Mouse (Mus musculus) erythroblast, embryonic 14.5 days (primary cell): ENCODE results near the gene Trib3. TPM values are rescaled to one million over a fixed set of nuclear protein-coding genes. Genes with fewer than 3 reads are reported as not detected.
"Not testable (repeated sequence)": the region's sequence is repeated elsewhere in the genome, so short reads cannot be mapped to it uniquely, and the experiment has no call there.

Experiments
- H3K27me3 ChIP-seq: 2 replicates; pipeline ENCODE4 v1.6.1; 2012; ENCODE audit warnings: inconsistent platforms; ENCODE audit not compliant: control insufficient read depth
- H3K36me3 ChIP-seq: 2 replicates; pipeline ENCODE4 v1.6.1; 2012; ENCODE audit warnings: mild to moderate bottlenecking, inconsistent platforms; ENCODE audit not compliant: control insufficient read depth
- H3K4me1 ChIP-seq: 2 replicates; pipeline ENCODE4 v1.6.1; 2012; ENCODE audit warnings: inconsistent platforms; ENCODE audit not compliant: control insufficient read depth
- H3K4me3 ChIP-seq: replicated peaks from 2 replicates; pipeline ENCODE3; 2012; ENCODE audit warnings: moderate library complexity, mild to moderate bottlenecking, inconsistent platforms
- H3K9me3 ChIP-seq: 2 replicates; pipeline ENCODE4 v1.6.1; 2012; ENCODE audit warnings: low read length, inconsistent platforms, mixed read lengths; ENCODE audit not compliant: control insufficient read depth
- GATA1 ChIP-seq: IDR thresholded peaks from 2 replicates; pipeline ENCODE4 v1.6.1; 2012; ENCODE audit warnings: low read length, inconsistent platforms, mixed read lengths
- TAL1 ChIP-seq: IDR thresholded peaks from 3 replicates; pipeline ENCODE4 v1.6.1; 2012; ENCODE audit warnings: low read length, inconsistent platforms, mixed read lengths
- polyA plus RNA-seq: library from polyadenylated mRNA; stranded (reverse); fragments of >175 nt; gene quantifications from 2 replicates; pipeline ENCODE4 v1.2.3, GENCODE M21; 2012

Gene Trib3
- polyA plus RNA-seq, 1 experiment: 1.3 TPM

DNA sequence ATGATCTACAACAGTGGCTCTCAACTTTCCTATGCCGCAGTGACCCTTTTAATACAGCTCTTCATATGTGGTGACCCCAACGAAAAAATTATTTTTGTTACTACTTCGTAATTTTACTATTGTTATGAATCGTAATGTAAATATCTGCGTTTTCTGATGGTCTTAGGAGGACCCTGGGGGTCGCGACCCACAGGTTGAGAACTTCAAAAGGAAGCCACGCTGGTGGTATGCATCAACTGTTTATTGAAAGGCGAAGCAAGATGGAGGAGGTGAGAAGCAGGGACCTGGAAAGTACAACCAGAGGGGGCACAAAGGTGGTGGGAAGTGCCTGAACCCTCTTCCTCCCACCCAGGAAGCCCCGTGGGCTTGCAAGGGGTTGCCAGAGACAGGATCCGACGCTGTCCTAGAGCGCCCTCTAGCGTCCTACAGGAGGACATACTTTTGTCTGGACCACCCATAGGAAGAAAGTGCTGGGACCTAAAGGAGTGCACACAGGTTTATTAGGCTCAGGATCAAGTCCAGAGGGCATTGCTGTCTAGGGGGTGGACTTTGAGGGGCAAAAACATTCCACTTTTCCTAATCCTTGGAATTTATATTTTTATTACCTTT, 24.8 kb upstream of the Trib3 start:
- Histone ChIP-seq H3K27me3 (peaks cover 17% of the 10 kb centered on the region), H3K36me3 (no peaks in the 10 kb centered on the region), H3K4me3 (no peak overlapping the region), H3K9me3 (no peaks in the 10 kb centered on the region), H3K4me1 (peaks cover 12% of the 10 kb centered on the region)
- TF ChIP-seq TAL1: no peak

DNA sequence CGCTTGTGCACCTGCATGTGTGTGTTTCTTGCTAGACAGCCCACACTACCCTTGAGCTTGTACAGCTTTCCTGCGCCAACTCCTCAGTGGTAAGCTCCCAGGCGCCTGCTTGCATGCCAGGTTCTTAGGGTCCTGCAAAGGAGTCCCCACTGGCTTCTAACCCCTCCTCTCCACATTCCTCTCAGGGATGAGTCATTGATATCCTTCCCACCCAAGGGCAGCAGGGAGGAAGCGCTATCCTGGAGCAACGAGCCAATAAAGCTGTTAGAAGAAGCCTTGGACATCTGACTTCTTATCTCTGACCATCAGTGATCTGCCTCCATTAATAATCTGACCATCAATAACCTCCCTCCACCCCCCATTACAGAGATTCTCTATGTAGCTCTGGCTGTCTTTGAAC, 24.1 kb upstream of the Trib3 start:
- Histone ChIP-seq H3K4me3 (no peak overlapping the region), H3K27me3 (peaks cover 17% of the 10 kb centered on the region), H3K4me1 (peaks cover 10% of the 10 kb centered on the region), H3K36me3 (no peaks in the 10 kb centered on the region), H3K9me3 (no peaks in the 10 kb centered on the region)
- TF ChIP-seq TAL1: no peak
- no peak for TF ChIP-seq GATA1

DNA sequence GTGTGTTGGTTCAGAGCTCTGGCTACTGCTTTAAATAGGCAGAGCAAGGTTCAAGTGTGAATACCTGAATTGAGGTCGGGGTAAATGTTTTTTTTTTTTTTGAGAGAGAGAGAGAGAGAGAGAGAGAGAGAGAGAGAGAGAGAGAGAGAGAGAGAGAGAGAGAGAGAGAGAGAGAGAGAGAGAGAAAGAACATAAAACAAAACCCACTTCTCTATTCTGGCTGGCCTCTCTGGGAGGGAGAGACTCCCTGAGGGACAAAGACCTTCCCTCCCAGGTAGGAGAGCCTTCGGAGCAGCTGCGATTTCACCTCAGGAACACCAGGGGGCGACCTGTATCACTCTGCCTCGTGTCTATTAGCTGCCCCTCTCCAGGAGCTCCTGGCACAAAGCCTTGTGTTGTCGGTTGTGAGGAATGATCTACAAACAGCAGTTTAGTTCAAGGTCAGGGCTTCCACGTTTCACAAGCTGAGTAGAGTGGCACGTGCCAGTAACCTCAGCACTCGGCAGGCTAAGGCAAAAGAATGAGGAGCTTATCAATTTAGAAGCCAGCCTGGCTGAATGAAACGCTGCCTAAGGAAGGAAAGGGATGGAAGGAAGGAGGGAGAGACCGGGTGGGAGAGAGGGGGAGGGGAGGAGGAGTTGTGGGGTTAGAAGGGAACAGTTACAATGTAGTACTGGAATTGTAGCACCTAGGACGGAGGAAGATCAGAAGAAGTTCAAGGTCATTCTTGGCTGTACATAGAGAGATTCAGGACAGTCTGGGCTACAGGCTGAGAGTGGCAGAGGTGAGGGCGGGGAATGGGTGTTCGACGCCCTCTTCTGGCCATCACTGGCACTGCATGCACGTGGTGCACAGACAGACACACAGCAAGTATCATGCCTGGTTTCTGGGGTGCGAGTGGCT, 19.7 kb upstream of the Trib3 start:
- TF ChIP-seq TAL1 (no peak), GATA1 (no peak)
- H3K4me1 ChIP-seq: peaks cover 15% of the 10 kb centered on the region
- peaks cover 5% of the 10 kb centered on the region; the same call in 1 of the 2 replicates for H3K27me3 ChIP-seq
- peak overlapping the region; percentile 43 for H3K4me3 ChIP-seq
- peaks cover 3% of the 10 kb centered on the region for H3K9me3 ChIP-seq
- no peaks in the 10 kb centered on the region for H3K36me3 ChIP-seq

DNA sequence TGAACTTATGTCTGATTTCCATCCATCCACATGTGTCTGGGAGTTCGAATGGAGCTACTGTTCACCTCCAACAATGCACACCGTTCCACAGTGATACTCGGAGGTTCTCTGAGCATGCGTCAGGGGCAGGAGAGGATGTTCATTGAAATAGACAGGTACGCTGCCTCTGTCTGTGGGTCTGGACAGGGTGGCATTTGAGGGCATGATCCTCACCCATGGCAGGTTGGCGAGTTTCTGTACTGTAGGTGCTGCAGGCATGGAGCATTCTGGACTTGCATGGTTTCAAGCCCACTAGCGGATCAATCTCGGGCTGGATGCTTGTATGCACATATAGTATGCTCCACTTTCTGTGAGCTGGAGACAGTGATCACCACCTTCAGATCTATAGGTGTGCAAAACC, 17.4 kb upstream of the Trib3 start:
- Histone ChIP-seq H3K27me3 (peaks cover 5% of the 10 kb centered on the region; the same call in 1 of the 2 replicates), H3K36me3 (no peaks in the 10 kb centered on the region), H3K4me3 (no peak overlapping the region), H3K9me3 (peaks cover 3% of the 10 kb centered on the region), H3K4me1 (peaks cover 15% of the 10 kb centered on the region)
- no peak for TF ChIP-seq TAL1
- TF ChIP-seq GATA1: no peak

DNA sequence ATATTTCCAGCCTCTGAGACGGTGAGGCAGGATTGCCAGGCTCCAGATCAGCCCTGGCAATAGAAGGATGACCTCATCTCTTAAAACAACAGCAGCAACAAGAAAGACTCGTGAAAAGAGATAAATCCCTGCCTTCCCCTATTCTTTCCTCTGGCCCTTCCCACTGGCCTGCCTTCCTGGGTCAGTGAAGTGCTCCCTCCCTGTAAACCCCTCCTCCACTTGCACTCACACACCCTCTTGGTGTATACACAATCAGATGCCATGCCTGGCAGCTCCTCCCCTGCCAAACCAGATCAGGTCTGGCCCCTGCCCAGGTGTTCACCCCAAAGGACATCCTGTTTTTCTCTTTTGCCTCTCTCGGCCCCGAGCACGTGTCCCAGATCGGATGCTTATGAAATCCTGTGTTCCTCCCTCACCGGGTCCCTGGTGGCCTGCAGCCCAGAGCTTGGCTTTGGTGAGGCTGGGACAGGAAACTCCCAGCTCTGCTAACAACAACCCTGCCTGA, 16.5 kb upstream of the Trib3 start:
- H3K36me3 ChIP-seq: no peaks in the 10 kb centered on the region
- H3K4me3 ChIP-seq: no peak overlapping the region
- peaks cover 15% of the 10 kb centered on the region for H3K4me1 ChIP-seq
- TF ChIP-seq GATA1 (no peak), TAL1 (no peak)
- H3K27me3 ChIP-seq: peaks cover 5% of the 10 kb centered on the region; the same call in 1 of the 2 replicates
- peaks cover 3% of the 10 kb centered on the region for H3K9me3 ChIP-seq

DNA sequence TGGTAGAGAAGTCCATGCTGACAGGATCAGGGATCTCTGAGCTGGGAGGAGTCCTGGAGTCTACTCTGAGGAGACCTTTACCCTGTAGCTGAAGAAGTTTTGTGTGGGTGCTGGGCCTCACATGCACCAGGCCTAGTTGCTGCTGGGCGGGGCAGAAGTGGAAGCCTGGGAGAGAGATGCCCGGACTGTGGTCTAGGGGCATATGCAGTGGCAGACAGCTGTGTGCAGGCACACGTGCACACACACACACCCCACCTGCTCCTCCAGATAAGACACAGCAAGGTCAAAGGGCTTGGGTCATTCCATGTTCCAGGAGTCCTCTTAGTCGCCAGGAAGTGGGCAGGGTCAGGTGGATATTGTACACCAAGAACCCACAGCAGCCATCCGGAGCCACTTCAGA, 15.8 kb upstream of the Trib3 start:
- Histone ChIP-seq H3K36me3 (no peaks in the 10 kb centered on the region), H3K9me3 (peaks cover 3% of the 10 kb centered on the region), H3K27me3 (peaks cover 5% of the 10 kb centered on the region; the same call in 1 of the 2 replicates), H3K4me1 (peaks cover 15% of the 10 kb centered on the region), H3K4me3 (no peak overlapping the region)
- TF ChIP-seq GATA1 (no peak), TAL1 (no peak)

DNA sequence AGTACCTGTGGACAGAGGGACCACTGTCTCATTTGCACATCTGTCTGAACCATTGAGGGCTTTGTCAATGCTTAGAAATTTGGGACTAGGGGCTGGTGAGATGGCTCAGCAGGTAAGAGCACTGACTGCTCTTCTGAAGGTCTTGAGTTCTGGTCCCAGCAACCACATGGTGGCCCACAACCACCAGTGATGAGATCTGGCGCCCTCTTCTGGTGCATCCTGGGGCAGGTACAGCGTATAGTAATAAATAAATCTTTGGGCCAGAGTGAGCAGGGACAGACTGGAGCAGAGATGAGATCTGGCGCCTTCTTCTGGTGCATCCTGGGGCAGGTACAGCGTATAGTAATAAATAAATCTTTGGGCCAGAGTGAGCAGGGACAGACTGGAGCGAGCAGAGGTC, 15.1 kb upstream of the Trib3 start:
- not testable (repeated sequence) for H3K4me3 ChIP-seq, H3K9me3 ChIP-seq, H3K36me3 ChIP-seq, H3K27me3 ChIP-seq
- H3K4me1 ChIP-seq: peaks cover 14% of the 10 kb centered on the region

DNA sequence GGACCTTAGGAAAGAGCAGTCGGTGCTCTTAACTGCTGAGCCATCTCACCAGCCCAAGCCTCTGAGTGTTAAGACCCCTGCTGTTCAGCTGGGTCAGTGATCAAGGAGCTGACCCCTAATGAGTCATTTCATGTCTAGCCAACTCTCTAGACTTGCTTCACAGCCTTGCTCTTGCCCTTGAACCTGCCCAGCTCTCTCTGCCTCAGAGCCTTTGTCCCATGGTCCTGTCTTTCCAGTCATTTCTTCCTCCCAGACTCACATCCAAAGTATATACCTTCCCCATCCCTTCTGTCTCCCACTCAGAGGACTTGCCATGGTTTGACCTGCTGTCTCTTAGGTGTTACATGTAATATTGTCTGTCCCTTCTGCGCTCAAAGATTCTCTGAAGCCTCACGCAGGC, 13.4 kb upstream of the Trib3 start:
- Histone ChIP-seq H3K4me3 (no peak overlapping the region), H3K36me3 (no peaks in the 10 kb centered on the region), H3K27me3 (peaks cover 5% of the 10 kb centered on the region; the same call in 1 of the 2 replicates), H3K4me1 (peaks cover 7% of the 10 kb centered on the region), H3K9me3 (peaks cover 3% of the 10 kb centered on the region)
- TF ChIP-seq GATA1: no peak
- TF ChIP-seq TAL1: no peak

DNA sequence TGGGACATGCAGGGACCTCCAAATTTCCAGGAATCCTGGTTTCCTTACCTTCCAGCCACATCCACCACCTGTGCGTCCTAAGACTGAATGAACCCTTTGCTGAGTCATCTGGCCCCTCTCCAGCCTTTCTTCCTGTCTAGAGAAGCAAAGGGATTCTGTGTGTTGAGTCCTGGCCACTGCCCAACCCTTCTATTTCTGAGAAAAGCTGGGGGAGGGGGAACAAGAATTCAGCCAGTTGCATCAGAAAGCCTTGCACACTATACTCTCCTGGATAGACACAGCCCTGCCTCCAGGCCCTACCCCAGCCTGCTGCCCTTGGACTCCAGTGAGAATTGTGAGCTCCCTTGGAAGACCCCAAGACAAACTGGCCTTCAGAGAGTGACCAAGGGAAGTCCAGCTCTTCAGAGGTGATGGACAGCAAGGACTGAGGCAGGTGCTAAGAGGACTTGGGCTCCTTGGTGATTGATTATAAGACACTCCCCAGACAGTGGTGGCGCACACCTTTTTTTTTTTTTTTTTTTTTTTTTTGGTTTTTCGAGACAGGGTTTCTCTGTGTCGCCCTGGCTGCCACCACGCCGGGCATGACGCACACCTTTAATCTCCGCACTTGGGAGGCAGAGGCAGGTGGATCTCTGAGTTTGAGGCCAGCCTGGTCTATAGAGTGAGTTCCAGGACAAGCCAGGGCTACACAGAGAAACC, 6.2 kb upstream of the Trib3 start:
- Histone ChIP-seq H3K9me3 (no peaks in the 10 kb centered on the region), H3K4me1 (peaks cover 52% of the 10 kb centered on the region), H3K36me3 (no peaks in the 10 kb centered on the region), H3K27me3 (no peaks in the 10 kb centered on the region), H3K4me3 (no peak overlapping the region)
- TF ChIP-seq GATA1: no peak
- no peak; the same call in 2 of the 3 replicates for TF ChIP-seq TAL1
